ENCODE assay signal across 1 mouse cellular context in the genomic region with DNA sequence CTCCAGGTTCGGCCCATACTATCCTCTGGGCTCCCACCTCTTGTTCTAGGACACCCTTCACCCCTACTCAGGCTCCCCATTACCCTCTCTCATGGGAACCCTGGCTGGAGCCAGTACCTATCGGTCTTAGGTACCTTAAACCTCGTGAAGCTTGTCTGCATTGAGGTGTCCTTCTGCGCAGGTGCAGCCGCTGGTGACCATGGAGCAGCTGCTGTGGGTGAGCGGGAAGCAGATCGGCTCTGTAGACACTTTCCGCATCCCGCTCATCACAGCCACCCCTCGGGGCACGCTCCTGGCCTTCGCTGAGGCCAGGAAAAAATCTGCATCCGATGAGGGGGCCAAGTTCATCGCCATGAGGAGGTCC.
TF ChIP-seq lines count a peak whose summit lies in the region.

No protein-coding gene starts in this region.

TF ChIP-seq in ES-E14, 5 proteins besides CTCF, POLR2A, EP300 and RAD21:
- TF ChIP-seq ZC3H11A (IDR thresholded peaks at IDR 0.05; ENCODE audit: borderline replicate concordance, low read depth, low read length): no peak
- no peak for TF ChIP-seq MAFK (IDR thresholded peaks at IDR 0.05; ENCODE audit: insufficient read depth, low read depth, low read length)
- no peak for TF ChIP-seq ZNF384 (IDR thresholded peaks at IDR 0.05; ENCODE audit: low read depth, low read length)
- no peak for TF ChIP-seq HCFC1 (IDR thresholded peaks at IDR 0.05; ENCODE audit: borderline replicate concordance, insufficient read depth, low read length)
- no peak for TF ChIP-seq CHD2 (IDR thresholded peaks at IDR 0.05; ENCODE audit: low read depth, low read length)
TF ChIP-seq in ES-E14: peak in this region for 0.
